Mouse (Mus musculus) R1 (cell line): ENCODE results near the gene Olig2.

Experiments used
- DNase-seq: peaks from one replicate; pipeline ENCODE4 v3.0.0-alpha.2; 2018; ENCODE audit warnings: low read depth, low spot score

Olig2 gene

DNA sequence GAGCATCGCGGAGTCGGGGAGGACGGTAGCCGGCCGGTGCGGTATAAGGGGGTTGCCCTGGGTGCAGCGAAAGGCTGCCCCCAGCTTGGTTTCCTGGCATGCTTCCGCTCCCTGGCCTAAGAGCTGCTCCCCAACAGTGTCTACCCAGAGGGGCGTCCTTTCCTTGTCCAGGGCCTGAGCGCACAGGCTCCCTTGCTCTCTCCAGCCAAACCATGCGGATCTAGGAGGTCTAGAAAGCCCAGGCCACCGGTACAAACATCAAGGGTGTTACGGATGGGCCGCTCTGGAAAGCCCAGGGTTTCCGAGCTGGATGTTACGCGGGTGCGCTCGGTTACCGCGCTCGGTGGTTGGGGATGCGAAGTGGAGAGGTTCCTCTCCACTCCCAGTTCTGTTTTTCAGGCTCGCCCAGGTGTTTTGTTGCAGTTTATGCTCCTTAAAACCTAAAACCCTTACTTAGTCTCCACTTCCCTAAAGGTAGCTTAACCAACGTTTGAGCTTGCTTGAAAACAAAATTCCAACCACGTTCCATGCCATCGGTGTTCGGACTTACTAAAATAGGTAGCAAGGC is 45.8 kb downstream of the Olig2 start:
- DNase-seq = peak; percentile 37

DNA sequence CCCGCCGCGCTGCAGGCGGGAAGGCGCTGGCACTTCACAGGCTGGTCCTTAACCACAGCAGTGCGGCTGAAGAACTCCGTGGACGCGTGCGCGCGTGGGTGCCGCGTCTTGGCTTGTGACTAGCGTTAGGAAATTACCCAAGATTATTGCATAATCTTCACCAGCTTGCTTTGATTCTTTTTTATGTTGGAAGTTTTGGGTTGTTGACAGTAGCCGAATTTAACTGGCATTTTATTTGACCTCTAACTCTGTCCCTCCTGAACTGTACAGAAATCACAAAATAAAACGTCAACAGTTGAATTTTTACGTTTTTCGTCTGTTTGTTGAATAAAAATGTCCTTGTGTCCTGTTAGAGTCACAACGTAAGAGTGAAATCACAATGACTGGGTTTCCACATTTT is 46.4 kb downstream of the Olig2 start:
- DNase-seq = no peak
